Mouse (Mus musculus) forebrain, embryonic 14.5 days (tissue): ENCODE measurements around the gene Itfg1. TPM values are rescaled to one million over a fixed set of nuclear protein-coding genes. Genes with fewer than 3 reads are reported as not detected.
"Not testable (repeated sequence)": the region's sequence is repeated elsewhere in the genome, so short reads cannot be mapped to it uniquely, and the experiment has no call there.

Experiments used
- ATAC-seq: fragments of 200-750 bp; cut with Nextera tagmentation; 2 replicates; pipeline ENCODE4 v1.8.0; 2017; ENCODE audit warnings: mild to moderate bottlenecking, moderate library complexity
- DNase-seq: peaks from one replicate; pipeline ENCODE4 v3.0.0-alpha.2; 2015; ENCODE audit warnings: low spot score
- H3K27ac ChIP-seq: fragments of 300-500 bp; sonication (generic); 2 replicates; pipeline ENCODE4 v1.5.1; 2014; ENCODE audit warnings: low read depth, mild to moderate bottlenecking, control low read depth, low read length, moderate library complexity
- H3K27me3 ChIP-seq: fragments of 300-500 bp; sonication (generic); replicated peaks from 2 replicates; pipeline ENCODE4 v1.6.1; 2014; ENCODE audit warnings: low read length, control low read depth, mixed read lengths; ENCODE audit not compliant: control insufficient read depth, insufficient read depth
- H3K36me3 ChIP-seq: fragments of 300-500 bp; sonication (generic); 2 replicates; pipeline ENCODE4 v1.6.1; 2014; ENCODE audit warnings: low read length, control low read depth; ENCODE audit not compliant: control insufficient read depth, insufficient read depth
- H3K4me1 ChIP-seq: fragments of 300-500 bp; sonication (generic); 2 replicates; pipeline ENCODE4 v1.6.1; 2014; ENCODE audit warnings: antibody characterized with exemption, low read length, control low read depth; ENCODE audit not compliant: control insufficient read depth, insufficient read depth
- H3K4me2 ChIP-seq: fragments of 300-500 bp; sonication (generic); 2 replicates; pipeline ENCODE4 v1.6.1; 2014; ENCODE audit warnings: mild to moderate bottlenecking, control low read depth, low read length
- H3K4me3 ChIP-seq: fragments of 300-500 bp; sonication (generic); 2 replicates; pipeline ENCODE4 v1.5.1; 2014; ENCODE audit warnings: low read depth, low read length, control low read depth
- H3K9ac ChIP-seq: fragments of 300-500 bp; sonication (generic); 2 replicates; pipeline ENCODE4 v1.6.1; 2014; ENCODE audit warnings: mild to moderate bottlenecking, low read length, control low read depth, moderate library complexity
- H3K9me3 ChIP-seq: fragments of 300-500 bp; sonication (generic); replicated peaks from 2 replicates; pipeline ENCODE4 v1.6.1; 2016; ENCODE audit warnings: low read length, control low read depth, mixed read lengths; ENCODE audit not compliant: control insufficient read depth
- WGBS: fragments of 180-500 bp; shearing (Covaris S2); extraction: QIAGEN DNeasy Blood & Tissue Kit; methylation state at CpG from one replicate; pipeline ENCODE4 v1.1.7; 2014; 5-methylcytosine and 5-hydroxymethylcytosine counted together
- polyA plus RNA-seq: library from polyadenylated mRNA; unstranded; fragments of >200 nt; fragmentation: Nextera tagmentation; extraction: Ambion mirVana; gene quantifications from 2 replicates; pipeline ENCODE4 v1.2.1, GENCODE M21; 2014

Gene Itfg1
- 173 and 191 TPM in 2 replicates for polyA plus RNA-seq

DNA sequence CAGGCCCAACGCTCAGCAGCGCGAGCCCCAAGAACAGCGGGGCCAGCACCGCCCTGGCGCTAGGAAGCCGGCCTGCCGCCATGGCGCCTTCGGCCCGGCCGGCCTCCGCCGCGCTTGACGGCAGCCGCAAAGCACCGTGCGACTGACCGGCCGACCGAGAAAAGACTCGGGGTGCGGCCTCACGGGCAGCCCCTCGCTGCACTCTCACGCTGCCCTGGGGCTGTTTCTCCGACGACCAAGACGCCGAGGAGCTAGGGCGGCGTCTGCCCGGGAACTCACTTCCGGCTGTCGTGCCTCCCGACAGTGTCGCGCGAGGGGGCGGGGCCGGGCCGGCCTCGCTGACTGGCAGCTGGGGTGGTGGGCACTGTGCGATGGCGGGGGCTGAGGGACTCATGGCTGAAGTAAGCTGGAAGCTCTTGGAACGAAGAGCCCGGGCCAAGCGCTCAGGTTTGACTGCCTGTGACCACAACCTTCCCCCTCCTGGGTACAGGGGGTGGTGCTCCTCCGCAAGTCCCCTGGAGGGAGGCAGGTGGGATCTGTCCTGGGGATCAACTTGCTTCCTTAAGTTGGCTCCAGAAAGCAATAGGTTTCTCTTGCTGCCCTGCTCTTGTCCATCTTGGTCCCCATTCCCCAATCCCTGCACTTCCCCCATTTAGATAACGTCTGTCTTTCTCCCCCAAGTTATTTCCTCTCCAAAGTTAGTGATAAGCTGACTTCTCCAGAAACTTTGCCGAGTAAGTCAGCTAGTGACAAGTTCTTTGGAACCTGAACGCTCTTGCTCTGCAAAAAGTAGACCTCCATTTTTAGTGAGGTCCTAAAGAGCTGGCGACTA, at the start of gene Itfg1, which contains the start of gene Phkb:
Itfg1 (minus strand) TSS at position 265 of the 832 bp plus-strand sequence.
Phkb (plus strand) TSS at position 303 of the 832 bp plus-strand sequence.
- peak; percentile 97 for ATAC-seq
- no peaks in the 10 kb centered on the region for H3K27me3 ChIP-seq
- peak within 1 kb of the TSS; percentile 97 for H3K27ac ChIP-seq
- H3K4me2 ChIP-seq: peak within 1 kb of the TSS; percentile 66
- peak within 1 kb of the TSS; percentile 92 for H3K9ac ChIP-seq
- WGBS: under 1% methylated on average over 50 of the region's 54 CpGs
- H3K4me1 ChIP-seq: peaks cover 12% of the 10 kb centered on the region
- peak; percentile 94 for DNase-seq
- H3K4me3 ChIP-seq: peak within 1 kb of the TSS; percentile 91
- H3K9me3 ChIP-seq: no peaks in the 10 kb centered on the region; the same call in 1 of the 2 replicates
- H3K36me3 ChIP-seq: peaks cover 7% of the 10 kb centered on the region

DNA sequence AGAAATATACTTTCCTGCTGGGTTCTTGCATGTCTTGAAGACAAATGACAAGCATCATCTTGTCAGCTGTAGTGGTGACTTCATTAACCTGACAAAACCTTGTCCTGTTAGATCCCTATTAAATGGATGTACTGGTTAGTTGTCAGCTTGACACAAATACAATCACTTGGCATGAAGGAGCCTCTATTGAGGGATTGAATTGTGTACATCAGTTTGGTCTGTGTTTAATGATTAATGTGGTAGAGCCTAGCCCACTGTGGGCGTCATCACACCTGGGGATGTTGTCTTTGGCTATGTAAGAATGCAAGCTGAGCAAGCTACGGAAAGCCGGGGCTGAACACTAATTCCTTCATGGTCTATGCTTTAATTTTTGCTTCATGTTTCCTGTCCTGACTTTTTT, 44.1 kb upstream of the Itfg1 start:
- H3K4me2 ChIP-seq: no peak overlapping the region
- H3K27me3 ChIP-seq: no peaks in the 10 kb centered on the region
- H3K36me3 ChIP-seq: no peaks in the 10 kb centered on the region
- DNase-seq (no peak), ATAC-seq (no peak)
- no peaks in the 10 kb centered on the region for H3K4me1 ChIP-seq
- H3K9ac ChIP-seq: no peak overlapping the region
- H3K27ac ChIP-seq: no peak overlapping the region
- WGBS: 94% methylated on average over 3 of the region's 3 CpGs
- H3K9me3 ChIP-seq: no peaks in the 10 kb centered on the region
- H3K4me3 ChIP-seq: no peak overlapping the region

DNA sequence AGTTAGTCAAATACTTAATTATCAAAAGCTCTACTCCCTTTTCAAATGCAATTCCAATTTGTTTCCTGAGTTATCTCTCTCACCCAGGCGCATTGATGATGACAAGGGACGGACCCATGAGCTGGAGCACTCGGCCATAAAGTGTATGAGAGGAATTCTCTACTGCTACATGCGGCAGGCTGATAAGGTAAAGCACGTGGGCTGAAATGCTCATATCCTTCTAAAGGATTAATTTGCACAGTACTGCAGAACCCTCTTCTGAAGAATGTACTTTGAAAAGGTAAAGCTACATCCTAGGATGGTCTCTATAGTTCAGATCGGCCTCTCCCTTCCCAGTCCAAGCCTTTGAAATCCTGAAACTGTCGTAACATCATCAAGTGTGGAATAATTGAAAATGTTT, 38.9 kb upstream of the Itfg1 start:
- no peaks in the 10 kb centered on the region for H3K9me3 ChIP-seq
- no peak overlapping the region for H3K4me2 ChIP-seq
- no peak overlapping the region for H3K27ac ChIP-seq
- no peak overlapping the region for H3K4me3 ChIP-seq
- ATAC-seq (no peak), DNase-seq (no peak)
- WGBS: 94% methylated on average over 7 of the region's 7 CpGs
- H3K9ac ChIP-seq: no peak overlapping the region
- H3K27me3 ChIP-seq: no peaks in the 10 kb centered on the region
- H3K4me1 ChIP-seq: no peaks in the 10 kb centered on the region
- H3K36me3 ChIP-seq: 0 out of 2 replicates have a peak, but pooled peaks cover 3% of the 10 kb centered on the region

DNA sequence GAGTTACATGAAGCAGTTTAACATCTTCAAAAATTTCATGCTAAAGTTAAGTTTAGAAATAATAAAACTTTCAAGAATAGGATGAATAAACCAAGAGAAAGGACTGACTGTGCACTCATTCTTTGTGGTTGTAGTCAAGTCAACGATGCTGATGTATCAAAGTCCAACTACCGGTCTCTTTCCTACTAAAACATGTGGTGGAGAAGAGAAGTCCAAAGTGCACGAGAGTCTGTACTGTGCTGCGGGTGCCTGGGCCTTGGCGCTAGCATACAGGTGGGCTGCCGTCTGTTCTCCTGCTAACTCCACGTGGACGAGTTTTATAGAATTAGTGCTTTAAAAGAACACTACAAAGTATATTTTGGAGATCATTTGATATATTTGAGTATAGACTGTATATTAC, 37.3 kb upstream of the Itfg1 start:
- H3K9ac ChIP-seq: no peak overlapping the region
- 0 out of 2 replicates have a peak, but pooled peaks cover 3% of the 10 kb centered on the region for H3K36me3 ChIP-seq
- no peak overlapping the region for H3K27ac ChIP-seq
- no peaks in the 10 kb centered on the region for H3K4me1 ChIP-seq
- no peak overlapping the region for H3K4me2 ChIP-seq
- no peak for ATAC-seq
- no peaks in the 10 kb centered on the region for H3K27me3 ChIP-seq
- WGBS: 95% methylated on average over 8 of the region's 8 CpGs
- no peak for DNase-seq
- no peak overlapping the region for H3K4me3 ChIP-seq
- no peaks in the 10 kb centered on the region for H3K9me3 ChIP-seq

DNA sequence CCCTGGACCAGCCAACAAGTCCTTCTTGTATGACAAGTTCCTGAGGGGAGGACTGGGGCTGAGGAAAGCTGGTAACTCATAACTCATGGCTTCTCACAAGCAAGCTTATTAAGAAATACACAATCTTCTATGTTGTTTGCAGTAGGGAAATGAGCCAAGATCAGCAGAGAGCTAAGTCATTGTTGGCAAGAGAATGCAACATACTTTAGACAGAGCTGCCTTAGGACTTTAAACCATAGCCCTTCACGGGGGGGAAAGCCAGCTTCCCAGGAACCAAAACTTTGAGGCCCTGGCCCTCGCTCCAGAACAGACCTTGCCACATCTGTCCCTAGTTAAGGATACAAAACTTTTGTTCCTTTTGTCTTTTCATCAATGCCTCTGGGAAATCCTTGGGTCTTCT, 30.9 kb upstream of the Itfg1 start:
- no peaks in the 10 kb centered on the region for H3K9me3 ChIP-seq
- peak; percentile 9 for DNase-seq
- H3K36me3 ChIP-seq: no peaks in the 10 kb centered on the region
- H3K9ac ChIP-seq: no peak overlapping the region
- H3K4me2 ChIP-seq: no peak overlapping the region
- H3K4me3 ChIP-seq: no peak overlapping the region
- no peak for ATAC-seq
- H3K27ac ChIP-seq: no peak overlapping the region
- no peaks in the 10 kb centered on the region for H3K27me3 ChIP-seq
- H3K4me1 ChIP-seq: no peaks in the 10 kb centered on the region; the same call in 1 of the 2 replicates
- 69% methylated on average over 2 of the region's 2 CpGs for WGBS

DNA sequence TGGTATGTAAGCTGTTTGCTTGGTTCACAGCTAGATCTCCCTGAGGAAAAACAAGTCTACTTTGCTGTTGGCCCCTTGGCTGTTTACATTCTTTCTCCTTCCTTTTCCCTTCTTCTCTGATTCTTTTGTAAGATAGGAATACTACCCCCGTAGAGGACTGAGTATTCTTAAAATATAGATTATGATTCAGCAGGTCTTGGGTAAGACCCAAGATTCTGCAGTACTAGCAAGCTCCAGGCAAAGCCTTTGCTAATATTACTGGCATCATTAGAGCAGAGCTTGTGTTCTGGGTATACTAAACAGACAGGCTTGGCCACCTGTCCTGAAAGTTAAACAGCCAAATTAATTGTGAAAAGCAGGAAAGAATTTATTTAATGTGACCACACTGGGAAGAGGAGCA, 21.7 kb upstream of the Itfg1 start:
- ATAC-seq: no peak
- H3K27me3 ChIP-seq: no peaks in the 10 kb centered on the region

DNA sequence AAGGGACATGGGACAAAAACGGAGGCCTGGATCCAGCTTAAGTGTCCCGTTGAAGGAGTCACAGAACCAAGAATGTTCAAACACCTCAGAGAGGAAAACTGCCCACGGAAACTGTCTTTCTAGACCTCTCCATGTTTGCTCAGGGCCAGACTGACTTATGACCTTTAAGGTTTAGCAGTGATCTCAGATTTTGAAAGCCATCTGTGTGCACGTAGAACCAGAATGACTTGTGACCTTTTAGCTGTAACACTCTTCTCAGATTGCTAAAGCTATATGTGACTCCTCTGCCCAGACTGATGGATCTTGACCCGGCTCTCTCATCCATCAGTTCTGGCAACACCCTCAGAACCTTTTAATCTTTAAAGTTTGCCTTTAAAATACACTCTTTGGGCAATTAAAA, 19.9 kb upstream of the Itfg1 start:
- DNase-seq (no peak), ATAC-seq (no peak)
- Histone ChIP-seq H3K27ac (no peak overlapping the region), H3K9me3 (no peaks in the 10 kb centered on the region), H3K27me3 (no peaks in the 10 kb centered on the region), H3K4me1 (no peaks in the 10 kb centered on the region), H3K4me2 (no peak overlapping the region), H3K9ac (no peak overlapping the region), H3K36me3 (no peaks in the 10 kb centered on the region), H3K4me3 (no peak overlapping the region)
- WGBS: 88% methylated on average over 5 of the region's 5 CpGs

More for the DNA sequence above, 21.7 kb upstream of the Itfg1 start:
- Histone ChIP-seq H3K27ac (no peak overlapping the region), H3K4me2 (no peak overlapping the region), H3K9ac (no peak overlapping the region), H3K36me3 (no peaks in the 10 kb centered on the region), H3K9me3 (no peaks in the 10 kb centered on the region), H3K4me1 (no peaks in the 10 kb centered on the region), H3K4me3 (no peak overlapping the region)
- 92% methylated on average over 1 of the region's 1 CpGs for WGBS
- no peak for DNase-seq

DNA sequence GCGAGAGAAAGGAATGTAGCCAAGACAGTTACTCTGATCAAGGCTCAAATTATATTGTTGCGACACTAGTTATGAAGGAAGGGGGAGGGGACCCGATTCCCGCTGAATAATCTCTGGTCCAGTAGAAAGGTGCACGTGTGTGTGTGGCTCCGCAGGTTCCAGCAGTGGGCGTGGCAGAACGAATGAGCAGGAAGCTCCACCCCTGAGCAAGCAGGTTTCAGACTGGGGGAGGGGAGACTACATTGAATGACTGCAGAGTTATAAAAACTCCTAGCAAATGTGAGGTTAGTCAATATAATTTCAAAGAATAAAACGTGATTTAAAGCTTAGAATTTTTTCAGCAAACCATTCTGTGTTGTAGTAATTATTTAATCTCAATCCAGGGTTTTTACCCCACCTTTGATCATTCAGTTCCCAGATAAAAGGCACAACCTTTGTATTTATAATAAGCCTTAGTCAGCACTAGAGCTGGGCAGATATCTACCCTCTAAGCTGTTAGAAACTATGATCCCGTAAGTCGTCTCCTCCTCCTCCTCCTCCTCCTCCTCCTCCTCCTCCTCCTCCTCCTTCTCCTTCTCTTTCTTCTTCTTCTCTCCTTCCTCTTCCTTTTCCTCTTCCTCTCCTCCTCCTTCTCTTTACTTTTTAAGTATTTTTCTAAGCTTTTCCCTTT, 16.6 kb upstream of the Itfg1 start:
- not testable (repeated sequence) for ATAC-seq, H3K4me2 ChIP-seq, H3K9ac ChIP-seq, H3K9me3 ChIP-seq, H3K4me3 ChIP-seq, H3K4me1 ChIP-seq, H3K27ac ChIP-seq, H3K36me3 ChIP-seq, H3K27me3 ChIP-seq, DNase-seq
- 37% methylated on average over 11 of the region's 11 CpGs for whole genome bisulfite sequencing
